Mouse (Mus musculus): Measurements from ENCODE around the gene Secisbp2. TPM values are rescaled to one million over a fixed set of nuclear protein-coding genes. Genes with fewer than 3 reads are reported as not detected.

Secisbp2 gene
- total and polyA plus RNA-seq, 3 experiments, result 23.2 to 28.8 (median 24.4) TPM

- H3K9me3 ChIP-seq (replicated peaks; ENCODE audit: low read length), result no peaks in the 10 kb centered on the region
- dilution Hi-C loops (cut with MboI; ENCODE audit: extremely low pct_ligation_motif_present, extremely low pct_unique_long_range_greater_than_20kb, low sequenced_read_pairs) (no loop called here), in situ Hi-C loops (cut with MboI; ENCODE audit: low pct_ligation_motif_present, low pct_unique_long_range_greater_than_20kb, low sequenced_read_pairs) (no loop called here)
- H3K27ac ChIP-seq (ENCODE audit: insufficient read depth, low read depth), result no peak overlapping the region
- H3K4me2 ChIP-seq (ENCODE audit: insufficient read depth, low read depth, poor library complexity, severe bottlenecking), result no peak overlapping the region
- no peaks in the 10 kb centered on the region; the same call in 1 of the 2 replicates for H3K79me2 ChIP-seq (replicated peaks; ENCODE audit: control insufficient read depth, extremely low read depth, insufficient read depth, poor library complexity, severe bottlenecking)
- TF ChIP-seq RAD21 (IDR thresholded peaks at IDR 0.05; ENCODE audit: low read depth, low read length), result no peak
- TF ChIP-seq IRF4 (IDR thresholded peaks at IDR 0.05; ENCODE audit: low read depth, low read length), result no peak
- TF ChIP-seq JUND (conservative IDR thresholded peaks at IDR 0.05; ENCODE audit: low read depth, low read length), result no peak
- TF ChIP-seq ZMIZ1 (IDR thresholded peaks at IDR 0.05; ENCODE audit: low read depth, low read length), result no peak
- TF ChIP-seq NELFE (IDR thresholded peaks at IDR 0.05; ENCODE audit: low read depth, low read length), result no peak
- no peak for DNase-seq (ENCODE audit: extremely low read depth)
- peaks cover 7 to 16% of the 10 kb centered on the region in 2 experiments for H3K4me1 ChIP-seq (ENCODE audit: control insufficient read depth in 1 of 2, insufficient read depth in 2 of 2)
- H3K9ac ChIP-seq (ENCODE audit: insufficient read depth, low read depth), result no peak overlapping the region
- no peaks in the 10 kb centered on the region for H3K27me3 ChIP-seq (replicated peaks)
- no peak overlapping the region for H3K4me3 ChIP-seq (replicated peaks in 1 of 3; ENCODE audit: low read depth in 2 of 3, low read length in 2 of 3, poor library complexity in 1 of 3)
- peaks cover 92 to 100% of the 10 kb centered on the region in 2 experiments for H3K36me3 ChIP-seq (replicated peaks in 1 of 2; ENCODE audit: control insufficient read depth in 1 of 2, insufficient read depth in 1 of 2, low read length in 1 of 2)
Observed at GRCm38 (mm10) chr13:51681076-51681475, 29.6 kb downstream of the Secisbp2 start.

GRCm38 (mm10) chr13:51681634-51682033 lies 30.1 kb downstream of the Secisbp2 start:
- H3K9me3 ChIP-seq (replicated peaks; ENCODE audit: low read length), result no peaks in the 10 kb centered on the region
- no peak for DNase-seq (ENCODE audit: extremely low read depth)
- no peak for TF ChIP-seq USF1 (IDR thresholded peaks at IDR 0.05; ENCODE audit: low read depth, low read length)
- no peak for TF ChIP-seq JUND (conservative IDR thresholded peaks at IDR 0.05; ENCODE audit: low read depth, low read length)
- no peak for TF ChIP-seq JUN (IDR thresholded peaks at IDR 0.05; ENCODE audit: insufficient read depth, low read depth, low read length)
- no peak for TF ChIP-seq GABPA (IDR thresholded peaks at IDR 0.05; ENCODE audit: insufficient replicate concordance, low read depth, low read length)
- no peak for TF ChIP-seq RAD21 (IDR thresholded peaks at IDR 0.05; ENCODE audit: low read depth, low read length)
- no peak for TF ChIP-seq ELF1 (IDR thresholded peaks at IDR 0.05; ENCODE audit: low read depth, low read length)
- no peak for TF ChIP-seq MAX (IDR thresholded peaks at IDR 0.05; ENCODE audit: low read length)
- TF ChIP-seq CHD1 (IDR thresholded peaks at IDR 0.05; ENCODE audit: low read depth, low read length), result no peak
- no peak for TF ChIP-seq CHD2 (IDR thresholded peaks at IDR 0.05; ENCODE audit: low read length)
- TF ChIP-seq ETS1 (conservative IDR thresholded peaks at IDR 0.05; ENCODE audit: low read depth, low read length), result no peak
- TF ChIP-seq HCFC1 (IDR thresholded peaks at IDR 0.05; ENCODE audit: low read depth, low read length), result no peak
- TF ChIP-seq EP300 (IDR thresholded peaks at IDR 0.05; ENCODE audit: low read length), result no peak
- no peak for TF ChIP-seq MAFK (IDR thresholded peaks at IDR 0.05; ENCODE audit: insufficient replicate concordance, low read length)
- TF ChIP-seq PAX5 (IDR thresholded peaks at IDR 0.05; ENCODE audit: low read length), result no peak
- no peak for TF ChIP-seq E2F4 (IDR thresholded peaks at IDR 0.05; ENCODE audit: insufficient replicate concordance, low read depth, low read length)
- no peak for TF ChIP-seq MXI1 (IDR thresholded peaks at IDR 0.05; ENCODE audit: low read depth, low read length)
- no peak for TF ChIP-seq UBTF (IDR thresholded peaks at IDR 0.05; ENCODE audit: low read depth, low read length)
- no peak for TF ChIP-seq RCOR1 (conservative IDR thresholded peaks at IDR 0.05; ENCODE audit: low read depth, low read length)
- H3K4me2 ChIP-seq (ENCODE audit: insufficient read depth, low read depth, poor library complexity, severe bottlenecking), result no peak overlapping the region
- no peak overlapping the region for H3K4me3 ChIP-seq (replicated peaks in 1 of 3; ENCODE audit: low read depth in 2 of 3, low read length in 2 of 3, poor library complexity in 1 of 3)
- peaks cover 10 to 21% of the 10 kb centered on the region in 2 experiments for H3K4me1 ChIP-seq (ENCODE audit: control insufficient read depth in 1 of 2, insufficient read depth in 2 of 2)
- dilution Hi-C loops (cut with MboI; ENCODE audit: extremely low pct_ligation_motif_present, extremely low pct_unique_long_range_greater_than_20kb, low sequenced_read_pairs) (no loop called here), in situ Hi-C loops (cut with MboI; ENCODE audit: low pct_ligation_motif_present, low pct_unique_long_range_greater_than_20kb, low sequenced_read_pairs) (no loop called here)
- no peaks in the 10 kb centered on the region; the same call in 1 of the 2 replicates for H3K79me2 ChIP-seq (replicated peaks; ENCODE audit: control insufficient read depth, extremely low read depth, insufficient read depth, poor library complexity, severe bottlenecking)
- peaks cover 86 to 98% of the 10 kb centered on the region in 2 experiments for H3K36me3 ChIP-seq (replicated peaks in 1 of 2; ENCODE audit: control insufficient read depth in 1 of 2, insufficient read depth in 1 of 2, low read length in 1 of 2)
- H3K27me3 ChIP-seq (replicated peaks), result no peaks in the 10 kb centered on the region
- H3K9ac ChIP-seq (ENCODE audit: insufficient read depth, low read depth), result no peak overlapping the region
- no peak overlapping the region for H3K27ac ChIP-seq (ENCODE audit: insufficient read depth, low read depth)

Measured in CH12.LX (cell line).